9 mouse cellular contexts compared by ENCODE assay signal in genomic region chr2:49417018-49417604, GRCm38 (mm10). TPM values are rescaled to one million over a fixed set of nuclear protein-coding genes. Genes with fewer than 3 reads are reported as not detected.
DNase-seq lines count a peak whose midpoint lies in the region; ATAC-seq and TF ChIP-seq lines count a peak whose summit lies in the region.
"Had no signal": no experiment of that assay in that cellular context is flagged by ENCODE, and none has a peak within 500 bp of the region (broad histone marks: within the 10 kb centered on the region; RNA-seq: fewer than 3 reads in every experiment).

No protein-coding gene starts in this region.

- intact Hi-C loops in left cerebral cortex, postnatal 36 days (cut with DNase I), result no loop called here

- no peaks in the 10 kb centered on the region for H3K79me2 ChIP-seq in MEL (ENCODE audit: control insufficient read depth, insufficient read depth, low read length, poor library complexity)

- ATAC-seq in kidney, embryonic 14.5 days (ENCODE audit: low FRiP score, low TSS enrichment), result no peak
- ATAC-seq in erythroid progenitor cell, adult 5-6 weeks (replicated peaks; ENCODE audit: low FRiP score, poor library complexity, severe bottlenecking), result no peak

- H3K27ac ChIP-seq in kidney, embryonic 14.5 days (ENCODE audit: low read depth, low read length), result no peak overlapping the region
- H3K27ac ChIP-seq in MEL (ENCODE audit: control insufficient read depth, low read depth, low read length), result peak overlapping the region; percentile 98
- H3K27ac ChIP-seq: embryonic facial prominence, embryonic 13.5 days had no signal

- WGBS in kidney, embryonic 14.5 days, result 57% methylated on average over 10 of the region's 10 CpGs

- TF ChIP-seq CTCF in MEL (IDR thresholded peaks at IDR 0.05 in 2 of 3, conservative IDR thresholded peaks at IDR 0.05 in 1 of 3; ENCODE audit: control insufficient read depth in 1 of 3, insufficient read depth in 1 of 3, low read depth in 2 of 3, low read length in 3 of 3, poor library complexity in 1 of 3, severe bottlenecking in 1 of 3), result no peak

- peak in 1 of 2 experiments; percentile 58; a peak in 2 of 4 replicates for TF ChIP-seq POLR2A in MEL (IDR thresholded peaks at IDR 0.05; ENCODE audit: control insufficient read depth in 1 of 2, insufficient read depth in 1 of 2, low read depth in 1 of 2, low read length in 2 of 2, poor library complexity in 1 of 2)

- TF ChIP-seq EP300 in MEL (IDR thresholded peaks at IDR 0.05; ENCODE audit: low read depth in 1 of 2, low read length in 2 of 2), result peak; percentile 20 to 24; a peak in 3 of 4 replicates

- no peak for TF ChIP-seq RAD21 in MEL (IDR thresholded peaks at IDR 0.05; ENCODE audit: low read depth, low read length)

- H3K9me3 ChIP-seq in kidney, embryonic 14.5 days (ENCODE audit: control insufficient read depth, low read length), result no peaks in the 10 kb centered on the region
- H3K9me3 ChIP-seq in MEL (replicated peaks; ENCODE audit: insufficient read depth, low read length), result no peaks in the 10 kb centered on the region
- H3K9me3 ChIP-seq: embryonic facial prominence, embryonic 13.5 days had no signal

- H3K4me2 ChIP-seq in kidney, embryonic 14.5 days (replicated peaks; ENCODE audit: low read depth, low read length), result no peak overlapping the region
- H3K4me2 ChIP-seq: embryonic facial prominence, embryonic 13.5 days had no signal

- no peak overlapping the region for H3K4me3 ChIP-seq in kidney, embryonic 14.5 days (ENCODE audit: low read length)
- peak overlapping the region; percentile 57 to 67 for H3K4me3 ChIP-seq in MEL (ENCODE audit: control insufficient read depth in 1 of 2, insufficient read depth in 1 of 2, low read depth in 2 of 2, low read length in 2 of 2)
- H3K4me3 ChIP-seq: embryonic facial prominence, embryonic 13.5 days had no signal

- H3K36me3 ChIP-seq in kidney, embryonic 14.5 days (ENCODE audit: control insufficient read depth, insufficient read depth, low read length), result no peaks in the 10 kb centered on the region
- H3K36me3 ChIP-seq in MEL (ENCODE audit: control insufficient read depth in 1 of 2, insufficient read depth in 2 of 2, low read length in 2 of 2), result peaks cover 0 to 19% of the 10 kb centered on the region in 2 experiments; a peak in 2 of 4 replicates
- H3K36me3 ChIP-seq: embryonic facial prominence, embryonic 13.5 days had no signal

- H3K9ac ChIP-seq in kidney, embryonic 14.5 days (ENCODE audit: low read depth, low read length), result no peak overlapping the region
- H3K9ac ChIP-seq in MEL (ENCODE audit: control insufficient read depth, low read depth, low read length, poor library complexity, severe bottlenecking), result peak overlapping the region; percentile 74
- H3K9ac ChIP-seq: embryonic facial prominence, embryonic 13.5 days had no signal

- DNase-seq in kidney, postnatal 10 days, result peak; percentile 8
- DNase-seq in MEL (ENCODE audit: low read depth, low spot score), result peak; percentile 80
- DNase-seq in lung, postnatal 4 days, result peak; percentile 12 to 24
- DNase-seq in spleen, postnatal 4 days (ENCODE audit: low spot score in 2 of 2), result peak; percentile 27 to 63
- no peak for DNase-seq in frontal cortex, postnatal 10 days (ENCODE audit: low spot score in 2 of 2)
- DNase-seq in left cerebral cortex, postnatal 36 days (ENCODE audit: low spot score in 2 of 2), result no peak

- no peaks in the 10 kb centered on the region for H3K4me1 ChIP-seq in kidney, embryonic 14.5 days (ENCODE audit: control insufficient read depth, insufficient read depth, low read length)
- peaks cover 16 to 22% of the 10 kb centered on the region in 2 experiments for H3K4me1 ChIP-seq in MEL (ENCODE audit: control insufficient read depth in 1 of 2, insufficient read depth in 2 of 2, low read length in 2 of 2)

- no peaks in the 10 kb centered on the region for H3K27me3 ChIP-seq in kidney, embryonic 14.5 days (ENCODE audit: control insufficient read depth, insufficient read depth, low read length)
- no peaks in the 10 kb centered on the region for H3K27me3 ChIP-seq in MEL (ENCODE audit: control insufficient read depth in 1 of 2, insufficient read depth in 2 of 2, low read length in 2 of 2)
- H3K27me3 ChIP-seq: embryonic facial prominence, embryonic 13.5 days had no signal

TF ChIP-seq in MEL, 35 proteins besides CTCF, POLR2A, EP300 and RAD21:
- no peak for TF ChIP-seq GATA1 (IDR thresholded peaks at IDR 0.05; ENCODE audit: low read depth, low read length)
- 0 out of 2 replicates have a peak, but pooled peaks have one; percentile 26 for TF ChIP-seq TBP (IDR thresholded peaks at IDR 0.05; ENCODE audit: low read depth, low read length)
- TF ChIP-seq USF2 (IDR thresholded peaks at IDR 0.05; ENCODE audit: borderline replicate concordance in 1 of 2, insufficient read depth in 1 of 2, low read depth in 1 of 2, low read length in 2 of 2), result no peak
- no peak for TF ChIP-seq BHLHE40 (IDR thresholded peaks at IDR 0.05; ENCODE audit: borderline replicate concordance, low read depth, low read length)
- no peak for TF ChIP-seq MYC (IDR thresholded peaks at IDR 0.05; ENCODE audit: low read depth, low read length)
- no peak for TF ChIP-seq ZKSCAN1 (IDR thresholded peaks at IDR 0.05; ENCODE audit: low read depth, low read length)
- no peak for TF ChIP-seq KAT2A (conservative IDR thresholded peaks at IDR 0.05; ENCODE audit: low read depth, low read length)
- TF ChIP-seq JUND (IDR thresholded peaks at IDR 0.05; ENCODE audit: low read depth, low read length), result peak; percentile 11; the same call in 1 of the 2 replicates
- no peak for TF ChIP-seq MAZ (IDR thresholded peaks at IDR 0.05; ENCODE audit: low read depth, low read length)
- peak; percentile 63; the same call in 1 of the 2 replicates for TF ChIP-seq MXI1 (IDR thresholded peaks at IDR 0.05; ENCODE audit: low read depth, low read length)
- no peak for TF ChIP-seq SMC3 (IDR thresholded peaks at IDR 0.05; ENCODE audit: low read depth, low read length)
- TF ChIP-seq ETS1 (IDR thresholded peaks at IDR 0.05; ENCODE audit: low read depth, low read length), result peak; percentile 26; the same call in 1 of the 2 replicates
- TF ChIP-seq CHD1 (IDR thresholded peaks at IDR 0.05; ENCODE audit: low read depth, low read length), result no peak
- no peak for TF ChIP-seq ZC3H11A (IDR thresholded peaks at IDR 0.05; ENCODE audit: low read depth, low read length)
- no peak for TF ChIP-seq GABPA (IDR thresholded peaks at IDR 0.05; ENCODE audit: low read depth, low read length)
- no peak for TF ChIP-seq E2F4 (IDR thresholded peaks at IDR 0.05; ENCODE audit: borderline replicate concordance, low read depth, low read length)
- no peak for TF ChIP-seq MEF2A (IDR thresholded peaks at IDR 0.05; ENCODE audit: extremely low read depth, insufficient replicate concordance, low read depth, low read length, poor library complexity, severe bottlenecking)
- no peak for TF ChIP-seq NRF1 (IDR thresholded peaks at IDR 0.05; ENCODE audit: insufficient read depth, low read depth, low read length, poor library complexity, severe bottlenecking)
- no peak for TF ChIP-seq MAFK (IDR thresholded peaks at IDR 0.05; ENCODE audit: borderline replicate concordance, low read depth, low read length)
- TF ChIP-seq RCOR1 (IDR thresholded peaks at IDR 0.05; ENCODE audit: low read depth, low read length), result 0 out of 2 replicates have a peak, but pooled peaks have one; percentile 34
- peak; percentile 74; the same call in 1 of the 2 replicates for TF ChIP-seq ELF1 (IDR thresholded peaks at IDR 0.05; ENCODE audit: low read depth, low read length)
- peak; percentile 53; the same call in 1 of the 2 replicates for TF ChIP-seq SIN3A (IDR thresholded peaks at IDR 0.05; ENCODE audit: low read length)
- TF ChIP-seq TAL1 (IDR thresholded peaks at IDR 0.05; ENCODE audit: low read length), result no peak
- no peak for TF ChIP-seq USF1 (IDR thresholded peaks at IDR 0.05; ENCODE audit: low read depth, low read length)
- no peak for TF ChIP-seq CHD2 (IDR thresholded peaks at IDR 0.05; ENCODE audit: low read length)
- no peak for TF ChIP-seq UBTF (IDR thresholded peaks at IDR 0.05; ENCODE audit: borderline replicate concordance, insufficient read depth, low read depth, low read length)
- TF ChIP-seq HCFC1 (IDR thresholded peaks at IDR 0.05; ENCODE audit: low read depth, low read length), result peak; percentile 51
- no peak for TF ChIP-seq ZMIZ1 (IDR thresholded peaks at IDR 0.05; ENCODE audit: low read depth, low read length)
- TF ChIP-seq MYB (IDR thresholded peaks at IDR 0.05; ENCODE audit: low read depth, low read length), result no peak
- TF ChIP-seq NELFE (IDR thresholded peaks at IDR 0.05; ENCODE audit: low read depth, low read length), result no peak; the same call in none of the 2 replicates
- 0 out of 2 replicates have a peak, but pooled peaks have one; percentile 63 for TF ChIP-seq MAX (IDR thresholded peaks at IDR 0.05; ENCODE audit: low read length)
- no peak for TF ChIP-seq TCF12 (IDR thresholded peaks at IDR 0.05; ENCODE audit: low read depth, low read length)
- TF ChIP-seq POLR2AphosphoS2 (IDR thresholded peaks at IDR 0.05; ENCODE audit: low read length), result no peak
- TF ChIP-seq POLR2AphosphoS5 (IDR thresholded peaks at IDR 0.05; ENCODE audit: borderline replicate concordance, low read depth, low read length), result no peak
- TF ChIP-seq ZNF384 (IDR thresholded peaks at IDR 0.05; ENCODE audit: low read depth, low read length), result peak; percentile 94
TF ChIP-seq in MEL: peak in this region for 10.

RNA-seq across cellular contexts. Expression of gene Epc2, which starts 34.2 kb away (rescaled TPM):
- polyA plus RNA-seq in kidney, embryonic 14.5 days (2014; fragmentation: Nextera tagmentation; extraction: Ambion mirVana), result 9.0 and 12.8 TPM in 2 replicates
- 14.3 and 15.1 TPM in 2 replicates for total RNA-seq in MEL (2012; rRNA removed)
- polyA plus RNA-seq in MEL (2012; ENCODE audit: insufficient read depth in 1 of 2, insufficient read length in 2 of 2, low read depth in 1 of 2, low replicate concordance in 2 of 2, missing spikeins in 1 of 2), result 10 to 100 TPM in 1 of 2 experiments, not detected in 1; 15.4 TPM
- total RNA-seq in left cerebral cortex, postnatal 36 days (2021), result 10 to 100 TPM; 53.3 to 57.7 TPM
- total RNA-seq in erythroid progenitor cell, adult 5-6 weeks (2015; ENCODE audit: low replicate concordance), result 10.1 and 15.5 TPM in 2 replicates
- total RNA-seq in erythroid progenitor cell, adult 5-6 weeks (2017; ENCODE audit: low replicate concordance), result 23.4 and 32.5 TPM in 2 replicates

Comparison
In these comparisons a context has a peak if more than half of its experiments do, and no peak if none do; other contexts are left out.
1. DNase-seq: peak in kidney, postnatal 10 days (single experiment), MEL (single experiment), lung, postnatal 4 days (2 of 2) and spleen, postnatal 4 days (2 of 2); none in frontal cortex, postnatal 10 days (0 of 2) and left cerebral cortex, postnatal 36 days (0 of 2).